Mouse (Mus musculus) right cerebral cortex, postnatal 10 days (tissue): ENCODE measurements around the gene Zfp638.
A peak's percentile ranks its signal among the peaks of the same experiment; 100 is the strongest.
"Not testable (repeated sequence)": the region's sequence is repeated elsewhere in the genome, so short reads cannot be mapped to it uniquely, and the experiment has no call there.

Experiments
- DNase-seq, 2 experiments: peaks; one replicate each; pipeline ENCODE4 v3.0.0; 2021; ENCODE audit warnings: low spot score in 2 of 2

Zfp638 gene

GRCm38 (mm10) chr6:84009915-84010302, 143.0 kb downstream of the Zfp638 start:
- DNase-seq = no peak

- DNase-seq = peak in 1 of 2 experiments; percentile 36
These were observed 143.7 kb downstream of the Zfp638 start for GRCm38 (mm10) chr6:84010303-84011225.

DNA sequence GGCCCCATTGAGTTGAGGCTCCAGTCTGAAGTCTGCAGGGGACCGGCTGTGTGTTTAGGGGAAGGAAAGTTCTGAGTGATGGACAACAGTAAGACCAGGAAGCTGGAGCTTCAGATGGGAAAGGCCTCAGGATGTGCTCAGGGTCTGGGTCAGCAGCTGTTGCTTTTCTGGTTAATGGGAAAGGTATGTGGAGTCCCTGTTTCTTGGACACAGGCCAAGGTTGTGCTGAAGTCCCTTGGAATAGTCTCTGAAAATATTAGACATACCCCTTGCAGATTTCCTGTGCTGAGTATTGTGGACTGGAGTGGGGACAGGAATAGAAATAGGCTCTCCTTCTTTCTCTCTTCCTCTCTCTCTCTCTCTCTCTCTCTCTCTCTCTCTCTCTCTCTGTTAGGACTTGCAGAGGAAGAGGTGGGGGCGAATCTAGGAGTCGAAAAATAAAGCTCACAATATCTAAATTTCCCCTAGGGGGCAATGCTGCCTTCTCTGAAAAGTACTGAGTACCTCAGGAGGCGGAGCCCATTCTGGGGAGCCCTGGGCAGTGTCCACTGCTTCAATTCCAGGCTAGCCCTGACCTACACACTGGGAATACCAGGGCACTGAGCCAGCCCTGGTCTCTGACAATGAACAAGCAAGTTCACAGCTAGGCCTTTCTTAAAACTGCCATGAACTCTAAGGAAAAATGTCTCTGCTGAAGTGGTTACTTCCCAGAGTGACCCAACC, 148.2 kb downstream of the Zfp638 start:
- DNase-seq = not testable (repeated sequence)

- no peak for DNase-seq
These were observed 149.9 kb downstream of the Zfp638 start for GRCm38 (mm10) chr6:84016851-84017250.

DNA sequence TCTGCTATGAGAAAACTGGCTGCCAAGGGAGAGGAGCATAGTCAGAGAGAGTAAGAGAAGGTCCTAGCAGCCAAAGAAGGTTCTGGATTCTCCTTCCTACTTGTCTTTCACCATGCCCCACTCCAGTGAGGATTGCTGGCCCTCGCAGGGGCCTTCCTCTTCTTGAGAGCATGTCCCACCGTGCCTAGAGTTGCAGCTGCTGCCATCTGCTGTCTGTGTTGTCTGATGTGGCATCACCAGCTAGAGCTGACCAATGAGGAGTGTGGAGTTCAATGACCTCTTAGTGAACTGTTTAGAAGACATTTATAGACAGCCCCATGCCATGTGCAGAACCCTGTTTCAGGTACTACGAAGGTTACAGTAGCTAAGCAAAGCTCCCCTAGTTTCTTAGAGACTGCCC, 150.5 kb downstream of the Zfp638 start:
- DNase-seq = no peak

DNA sequence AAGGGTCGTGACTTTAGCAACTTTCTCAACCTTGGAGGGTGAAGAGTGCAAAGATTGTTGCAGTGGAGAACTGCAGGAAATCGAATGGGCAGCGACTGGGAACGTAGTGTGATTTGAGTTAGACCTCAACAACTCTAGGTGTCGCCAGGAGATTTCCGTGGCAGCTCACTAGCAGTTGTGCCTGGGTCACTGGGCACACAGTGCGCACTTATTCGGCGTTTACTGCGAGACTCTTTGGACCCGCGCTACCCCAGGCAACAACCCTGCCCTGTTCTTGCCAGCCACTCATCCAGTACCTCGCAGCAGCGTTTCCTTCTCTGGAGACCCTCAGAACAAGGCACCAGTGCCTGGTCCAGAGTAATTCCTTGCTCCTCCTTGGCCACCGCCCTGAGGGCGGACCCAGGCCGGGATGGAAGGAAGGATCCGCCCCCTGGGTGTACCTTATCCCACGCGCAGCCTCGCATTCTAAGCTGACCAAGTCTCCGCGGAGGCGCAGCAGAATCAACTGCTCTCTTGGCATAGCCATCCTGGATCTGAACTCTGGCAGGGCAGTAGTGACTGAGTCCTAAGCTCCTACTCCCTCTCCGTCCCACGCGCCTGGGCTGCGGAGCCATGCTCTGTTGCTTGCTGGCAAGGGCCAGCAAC, 152.1 kb downstream of the Zfp638 start:
- peak; percentile 33 to 42 for DNase-seq

DNA sequence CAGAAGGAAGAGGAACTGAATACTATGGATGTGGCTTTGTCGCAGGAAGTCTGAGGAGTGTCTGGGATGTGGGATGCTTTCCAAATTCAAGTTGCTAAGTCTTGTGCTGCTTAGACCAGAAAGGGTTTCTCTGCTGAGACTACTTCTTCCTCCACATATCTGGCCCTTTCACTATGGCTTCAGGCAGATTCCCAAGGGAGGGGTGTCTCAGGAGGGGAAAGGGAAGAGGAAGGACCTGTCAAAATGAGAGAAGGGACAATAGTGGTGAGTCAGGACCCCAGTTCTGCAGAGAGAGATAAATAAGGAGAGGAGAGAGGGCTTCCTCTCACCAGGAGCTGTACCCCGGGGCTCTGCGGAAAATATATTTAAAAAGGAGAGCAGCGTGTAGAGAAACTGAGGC, 153.1 kb downstream of the Zfp638 start:
- no peak for DNase-seq

DNA sequence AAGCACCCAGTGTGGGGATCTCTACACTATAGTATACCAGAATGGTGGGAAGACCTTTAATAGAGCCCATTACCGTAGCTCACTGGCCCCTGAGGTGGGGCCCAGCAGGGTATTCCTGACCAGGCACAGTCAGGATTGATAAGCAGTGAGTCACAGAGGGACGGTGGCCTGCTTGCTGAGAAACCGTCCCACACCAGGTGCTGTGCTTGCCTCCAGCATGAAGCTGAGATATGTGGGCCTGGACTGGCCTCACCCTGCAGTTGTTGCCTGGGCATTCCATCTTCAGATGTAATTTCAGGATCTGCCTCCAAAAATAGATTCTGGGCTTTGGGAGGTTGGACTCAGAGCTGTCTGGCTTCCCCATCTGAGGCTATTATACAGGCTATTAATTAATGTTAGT, 155.1 kb downstream of the Zfp638 start:
- no peak for DNase-seq

GRCm38 (mm10) chr6:84025636-84026035, 158.7 kb downstream of the Zfp638 start:
- DNase-seq = no peak

GRCm38 (mm10) chr6:84028791-84029190, 161.9 kb downstream of the Zfp638 start:
- no peak for DNase-seq

DNA sequence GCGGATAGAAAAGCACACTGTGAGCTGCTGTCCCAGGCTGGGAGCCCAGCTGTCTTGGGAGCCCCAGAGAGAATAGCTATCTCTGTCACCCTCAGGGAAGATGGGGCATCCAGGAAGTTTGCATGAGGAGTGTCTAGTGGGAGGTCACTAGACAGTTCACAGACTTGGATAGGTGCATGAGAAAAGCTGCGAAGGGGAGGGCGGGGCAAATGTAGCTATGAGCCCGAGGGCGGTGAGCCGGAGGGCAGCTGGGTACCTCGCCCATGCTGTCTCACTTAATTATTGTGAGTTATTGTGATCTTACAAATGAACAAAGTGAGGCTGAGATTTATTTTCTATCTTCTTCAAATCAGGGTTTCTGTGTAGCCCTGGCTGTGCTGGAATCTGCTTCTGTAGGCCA, 162.9 kb downstream of the Zfp638 start:
- no peak for DNase-seq

DNA sequence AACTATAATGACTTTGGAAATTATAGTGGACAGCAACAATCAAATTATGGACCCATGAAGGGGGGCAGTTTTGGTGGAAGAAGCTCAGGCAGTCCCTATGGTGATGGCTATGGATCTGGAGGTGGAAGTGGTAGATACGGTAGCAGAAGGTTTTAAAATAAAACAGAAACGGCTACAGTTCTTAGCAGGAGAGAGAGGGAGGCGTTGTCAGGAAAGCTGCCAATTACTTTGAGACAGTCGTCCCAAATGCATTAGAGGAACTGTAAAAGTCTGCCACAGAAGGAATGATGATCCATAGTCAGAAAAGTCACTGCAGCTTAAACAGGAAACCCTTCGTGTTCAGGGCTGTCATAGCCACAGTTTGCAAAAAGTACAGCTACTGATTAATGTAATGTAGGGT, 165.6 kb downstream of the Zfp638 start:
- DNase-seq = not testable (repeated sequence)
